Comparison of ENCODE assay signal across 13 mouse cellular contexts in the genomic region with DNA sequence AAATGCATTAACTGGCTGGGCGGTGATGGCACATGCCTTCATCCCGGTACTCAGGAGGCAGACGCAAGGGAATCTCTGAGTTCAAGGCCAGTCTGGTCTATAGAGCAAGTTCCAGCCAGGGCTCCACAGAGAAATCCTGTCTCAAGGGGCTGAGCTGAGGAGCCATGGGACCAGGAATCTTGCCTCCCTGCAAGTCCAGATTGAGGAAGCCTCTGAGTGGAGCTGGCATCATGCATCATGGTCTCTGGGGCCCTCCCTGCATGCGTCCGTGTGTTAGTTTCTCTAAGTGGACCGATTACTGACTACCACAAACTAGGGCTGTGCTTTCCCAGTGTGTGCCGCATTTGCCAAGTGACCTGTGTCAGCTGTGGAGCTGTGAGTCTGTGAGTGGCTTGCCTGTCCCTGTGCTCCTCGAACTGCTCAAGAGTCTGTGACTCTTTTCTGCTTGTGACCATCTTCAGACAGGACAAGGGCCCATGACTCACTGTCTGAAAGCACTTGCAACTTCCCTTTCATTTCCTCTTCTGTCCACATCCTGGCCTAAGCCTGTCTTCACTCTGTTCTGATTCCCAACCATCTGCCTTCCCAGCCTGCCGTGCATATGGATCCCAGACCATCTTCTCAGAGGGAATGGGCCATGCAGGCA.
DNase-seq lines count a peak whose midpoint lies in the region; ATAC-seq and TF ChIP-seq lines count a peak whose summit lies in the region.
"Had no signal": no experiment of that assay in that cellular context is flagged by ENCODE, and none has a peak within 500 bp of the region (broad histone marks: within the 10 kb centered on the region; RNA-seq: fewer than 3 reads in every experiment).

No protein-coding gene starts in this region.

- TF ChIP-seq CTCF in layer of hippocampus, adult 2 months (conservative IDR thresholded peaks at IDR 0.05): no peak

- no peak for DNase-seq in layer of hippocampus, adult 2 months (ENCODE audit: low spot score in 2 of 2)
- DNase-seq in layer of hippocampus, postnatal 10 days (ENCODE audit: low spot score in 2 of 2): no peak
- DNase-seq in liver, embryonic 11.5 days (ENCODE audit: low spot score): no peak
- no peak for DNase-seq in midbrain, embryonic 14.5 days
- DNase-seq: adrenal gland, postnatal 10 days; cerebellum, postnatal 10 days; gastrocnemius, postnatal 14 days; kidney, postnatal 14 days had no signal

- H3K9ac ChIP-seq in liver, embryonic 11.5 days (ENCODE audit: low read depth, low read length): no peak overlapping the region
- no peak overlapping the region for H3K9ac ChIP-seq in midbrain, embryonic 14.5 days (replicated peaks; ENCODE audit: low read length)
- H3K9ac ChIP-seq: hindbrain, embryonic 12.5 days had no signal

- WGBS in liver, embryonic 11.5 days: 76% methylated on average over 9 of the region's 9 CpGs
- 94% methylated on average over 9 of the region's 9 CpGs for WGBS in midbrain, embryonic 14.5 days

- peak overlapping the region; percentile 8; the same call in 1 of the 2 replicates for H3K27ac ChIP-seq in layer of hippocampus, adult 2 months
- peak overlapping the region; percentile 84 for H3K27ac ChIP-seq in liver, embryonic 11.5 days (ENCODE audit: low read depth, low read length)
- no peak overlapping the region for H3K27ac ChIP-seq in midbrain, embryonic 14.5 days (replicated peaks; ENCODE audit: low read depth, low read length)
- H3K27ac ChIP-seq: hindbrain, embryonic 12.5 days had no signal

- H3K9me3 ChIP-seq in liver, embryonic 11.5 days (ENCODE audit: control insufficient read depth, low read length): no peaks in the 10 kb centered on the region
- no peaks in the 10 kb centered on the region for H3K9me3 ChIP-seq in midbrain, embryonic 14.5 days (ENCODE audit: control insufficient read depth, low read length)
- H3K9me3 ChIP-seq: hindbrain, embryonic 12.5 days had no signal

- no peak overlapping the region for H3K4me2 ChIP-seq in liver, embryonic 11.5 days
- H3K4me2 ChIP-seq in midbrain, embryonic 14.5 days (ENCODE audit: low read length): no peak overlapping the region
- H3K4me2 ChIP-seq: hindbrain, embryonic 12.5 days had no signal

- H3K27me3 ChIP-seq in liver, embryonic 11.5 days (replicated peaks; ENCODE audit: control insufficient read depth, insufficient read depth, low read length): no peaks in the 10 kb centered on the region
- H3K27me3 ChIP-seq in midbrain, embryonic 14.5 days (ENCODE audit: control insufficient read depth, insufficient read depth, low read length): no peaks in the 10 kb centered on the region
- H3K27me3 ChIP-seq: hindbrain, embryonic 12.5 days had no signal

- no peaks in the 10 kb centered on the region for H3K36me3 ChIP-seq in liver, embryonic 11.5 days (ENCODE audit: control insufficient read depth, insufficient read depth, low read length)
- no peaks in the 10 kb centered on the region for H3K36me3 ChIP-seq in midbrain, embryonic 14.5 days (ENCODE audit: control insufficient read depth, insufficient read depth, low read length)

- peaks cover 31% of the 10 kb centered on the region for H3K4me1 ChIP-seq in liver, embryonic 11.5 days (replicated peaks; ENCODE audit: control insufficient read depth, insufficient read depth, low read length)
- no peaks in the 10 kb centered on the region for H3K4me1 ChIP-seq in midbrain, embryonic 14.5 days (ENCODE audit: control insufficient read depth, insufficient read depth, low read length)

- H3K4me3 ChIP-seq in layer of hippocampus, adult 2 months: no peak overlapping the region
- no peak overlapping the region for H3K4me3 ChIP-seq in liver, embryonic 11.5 days (ENCODE audit: low read depth, low read length)
- no peak overlapping the region for H3K4me3 ChIP-seq in midbrain, embryonic 14.5 days (replicated peaks; ENCODE audit: low read depth, low read length)
- H3K4me3 ChIP-seq: hindbrain, embryonic 12.5 days had no signal

- ATAC-seq in CD4-positive, CD25-positive, alpha-beta regulatory T cell, adult 4 months: peak; percentile 38
- no peak for ATAC-seq in liver, embryonic 11.5 days (replicated peaks; ENCODE audit: low FRiP score)
- 0 out of 2 replicates have a peak, but pooled peaks have one; percentile 15 for ATAC-seq in neutrophil, adult 5-6 weeks (ENCODE audit: extremely low read depth, insufficient number of reproducible peaks, low FRiP score, poor library complexity, severe bottlenecking)
- no peak for ATAC-seq in erythroid progenitor cell, adult 5-6 weeks (replicated peaks; ENCODE audit: low FRiP score, poor library complexity, severe bottlenecking)
- ATAC-seq in midbrain, embryonic 14.5 days (ENCODE audit: low FRiP score, low TSS enrichment): no peak
- ATAC-seq in megakaryocyte-erythroid progenitor cell, adult 5-6 weeks (replicated peaks; ENCODE audit: low FRiP score, low TSS enrichment, poor library complexity, severe bottlenecking): no peak

Comparison
In these comparisons a context has a peak if more than half of its experiments do, and no peak if none do; other contexts are left out.
1. ATAC-seq: peak in CD4-positive, CD25-positive, alpha-beta regulatory T cell, adult 4 months (single experiment) and neutrophil, adult 5-6 weeks (single experiment); none in liver, embryonic 11.5 days (single experiment), erythroid progenitor cell, adult 5-6 weeks (single experiment), midbrain, embryonic 14.5 days (single experiment) and megakaryocyte-erythroid progenitor cell, adult 5-6 weeks (single experiment).